In genomic region chr13:58927186-58927585, GRCm38 (mm10) we compare ENCODE assay signal across 17 mouse cellular contexts.
DNase-seq lines count a peak whose midpoint lies in the region; TF ChIP-seq lines count a peak whose summit lies in the region.
"Had no signal": no experiment of that assay in that cellular context is flagged by ENCODE, and none has a peak within 500 bp of the region (broad histone marks: within the 10 kb centered on the region; RNA-seq: fewer than 3 reads in every experiment).

No protein-coding gene starts in this region.

- H3K27me3 ChIP-seq in heart, embryonic 10.5 days (ENCODE audit: insufficient read depth, poor library complexity, severe bottlenecking), result no peaks in the 10 kb centered on the region
- H3K27me3 ChIP-seq: embryonic facial prominence, embryonic 12.5 days; forebrain, embryonic 15.5 days; hindbrain, embryonic 15.5 days; Patski had no signal

- peak; percentile 22 for DNase-seq in adrenal gland, postnatal 14 days
- no peak for DNase-seq in adrenal gland, postnatal 25 days
- DNase-seq in heart, adult 11 months, result peak; percentile 90
- no peak for DNase-seq in heart, embryonic 10.5 days (ENCODE audit: low spot score)
- DNase-seq in heart, postnatal 36 days, result peak; percentile 10 to 27
- DNase-seq in heart, postnatal 14 days, result no peak
- DNase-seq in lung, postnatal 36 days, result peak; percentile 44
- DNase-seq in lung, adult 2 months, result no peak
- DNase-seq: cerebellum, adult 11-12 months; cerebellum, adult 9-10 months; cerebellum, postnatal 25 days; heart, postnatal 10 days; kidney, adult 2 months had no signal

- TF ChIP-seq CTCF in lung, adult 2 months (IDR thresholded peaks at IDR 0.05; ENCODE audit: insufficient read depth, low read length), result no peak

- no peak for TF ChIP-seq POLR2A in lung, adult 2 months (IDR thresholded peaks at IDR 0.05; ENCODE audit: borderline replicate concordance, extremely low read depth, low read depth, low read length)

- H3K27ac ChIP-seq in heart, embryonic 10.5 days, result no peak overlapping the region
- H3K27ac ChIP-seq: embryonic facial prominence, embryonic 12.5 days had no signal

- H3K36me3 ChIP-seq in heart, embryonic 10.5 days, result no peaks in the 10 kb centered on the region
- H3K36me3 ChIP-seq: embryonic facial prominence, embryonic 12.5 days; forebrain, embryonic 15.5 days; hindbrain, embryonic 15.5 days had no signal

- H3K4me1 ChIP-seq in heart, embryonic 10.5 days, result no peaks in the 10 kb centered on the region
- 0 out of 2 replicates have a peak, but pooled peaks cover 4% of the 10 kb centered on the region for H3K4me1 ChIP-seq in lung, adult 2 months (ENCODE audit: control insufficient read depth, insufficient read depth, low read length)
- H3K4me1 ChIP-seq: embryonic facial prominence, embryonic 12.5 days had no signal

- H3K4me3 ChIP-seq in heart, embryonic 10.5 days, result no peak overlapping the region
- no peak overlapping the region for H3K4me3 ChIP-seq in lung, adult 2 months (replicated peaks; ENCODE audit: extremely low read depth, low read depth, low read length)
- H3K4me3 ChIP-seq: embryonic facial prominence, embryonic 12.5 days; forebrain, embryonic 15.5 days; hindbrain, embryonic 15.5 days had no signal

- H3K9me3 ChIP-seq in heart, embryonic 10.5 days, result no peaks in the 10 kb centered on the region
- H3K9me3 ChIP-seq: embryonic facial prominence, embryonic 12.5 days; forebrain, embryonic 15.5 days; hindbrain, embryonic 15.5 days had no signal

- intact Hi-C loops in heart, postnatal 36 days (cut with DNase I), result no loop called here
- intact Hi-C loops in heart, postnatal 14 days (cut with DNase I), result no loop called here

- WGBS in heart, embryonic 10.5 days, result 94% methylated on average over 3 of the region's 3 CpGs
- WGBS in lung, adult 2 months, result 74% methylated on average over 3 of the region's 3 CpGs

Comparison
In these comparisons a context has a peak if more than half of its experiments do, and no peak if none do; other contexts are left out.
1. DNase-seq: peak in adrenal gland, postnatal 14 days (single experiment), heart, adult 11 months (single experiment), heart, postnatal 36 days (2 of 2) and lung, postnatal 36 days (single experiment); none in adrenal gland, postnatal 25 days (single experiment), heart, embryonic 10.5 days (single experiment), heart, postnatal 14 days (0 of 2) and lung, adult 2 months (single experiment).